Mouse (Mus musculus): ENCODE measurements around the gene Pgbd5. TPM values are rescaled to one million over a fixed set of nuclear protein-coding genes. Genes with fewer than 3 reads are reported as not detected.

Pgbd5 gene
- total RNA-seq, 2 experiments from 2014 or later = 0.57 to 0.73 TPM

Other genes starting within 250 kb of the Pgbd5 start
- gene Galnt2, start 208.3 kb downstream of the Pgbd5 start, total RNA-seq (2021) = 10 to 100 TPM; 30.4 to 32.4 TPM
- gene Cog2, start 81.1 kb upstream of the Pgbd5 start, total RNA-seq (2021) = 10 to 100 TPM; 18.7 to 19.8 TPM
- gene Agt, start 130.0 kb upstream of the Pgbd5 start, total RNA-seq (2021) = 10 to 100 TPM; 11.4 to 12.3 TPM
- under 1 TPM in 1 of 2 experiments, not detected in 1; 0.08 TPM for gene Capn9, start 136.5 kb upstream of the Pgbd5 start, total RNA-seq (2021)
- 10 to 100 TPM; 21.4 to 25.8 TPM for gene 2310022B05Rik, start 223.7 kb upstream of the Pgbd5 start, total RNA-seq (2021)

Data from gastrocnemius, postnatal 14 days (tissue).